Mouse (Mus musculus): ENCODE results near the gene Prkcz. TPM values are rescaled to one million over a fixed set of nuclear protein-coding genes. Genes with fewer than 3 reads are reported as not detected.

The Prkcz gene
- total RNA-seq, 2 experiments from 2014 or later, result 1.1 to 2.1 TPM

DNA sequence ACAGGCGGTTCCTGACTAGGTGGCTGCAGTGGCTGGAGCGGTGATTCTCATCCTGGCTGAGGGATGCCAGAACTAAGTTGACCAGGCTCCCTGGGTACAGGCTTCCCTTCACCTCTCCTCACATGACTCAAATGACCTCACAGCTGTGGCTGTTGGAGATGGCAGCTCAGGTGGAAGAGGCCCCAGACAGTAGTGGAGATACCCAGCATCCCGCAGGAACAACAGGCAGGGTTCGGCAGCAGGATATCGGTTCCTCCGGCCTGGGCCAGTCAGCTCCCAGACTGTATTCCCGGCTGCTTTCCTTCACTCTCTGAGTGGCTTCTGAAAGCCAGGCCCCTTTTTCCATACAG is 60.1 kb downstream of the Prkcz start:
- no peak overlapping the region for H3K4me3 ChIP-seq
- H3K27ac ChIP-seq, result no peak overlapping the region; the same call in 1 of the 2 replicates
- DNase-seq, result no peak
- no peak for TF ChIP-seq CTCF (IDR thresholded peaks at IDR 0.05)
- intact Hi-C loops (cut with DNase I), result no loop called here

DNA sequence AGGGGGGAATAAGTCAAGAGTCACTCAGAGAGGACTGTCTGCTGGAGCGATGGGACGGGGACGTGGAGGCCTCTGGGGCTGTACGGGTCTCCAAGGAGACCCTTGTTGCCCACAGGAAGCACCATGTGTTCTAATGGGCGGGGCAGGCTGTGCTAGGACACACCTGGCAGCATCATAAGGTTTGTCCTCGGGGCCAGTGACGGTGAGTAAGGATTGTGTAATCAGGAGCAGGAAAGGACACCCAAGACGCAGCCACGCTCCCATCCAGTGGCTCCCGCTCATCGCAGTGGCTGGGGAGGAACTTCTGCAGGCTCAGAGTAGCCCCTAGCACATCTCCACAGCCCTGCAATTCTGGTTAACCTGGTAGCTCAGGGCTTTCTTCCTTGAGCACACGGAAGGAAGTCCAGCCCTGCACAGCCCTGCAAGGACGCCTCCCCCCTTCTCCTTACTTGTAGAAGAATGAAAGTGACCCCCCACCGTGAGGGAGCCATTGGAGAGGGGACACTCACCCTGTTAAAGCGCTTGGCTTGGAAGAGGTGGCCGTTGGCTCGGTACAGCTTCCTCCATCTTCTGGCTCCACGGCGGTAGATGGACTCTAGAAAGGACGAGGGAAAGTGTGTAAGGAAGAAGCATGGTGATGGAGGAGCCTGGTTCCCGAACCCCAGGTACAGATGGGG is 60.6 kb downstream of the Prkcz start:
- DNase-seq, result no peak
- intact Hi-C loops (cut with DNase I), result no loop called here

DNA sequence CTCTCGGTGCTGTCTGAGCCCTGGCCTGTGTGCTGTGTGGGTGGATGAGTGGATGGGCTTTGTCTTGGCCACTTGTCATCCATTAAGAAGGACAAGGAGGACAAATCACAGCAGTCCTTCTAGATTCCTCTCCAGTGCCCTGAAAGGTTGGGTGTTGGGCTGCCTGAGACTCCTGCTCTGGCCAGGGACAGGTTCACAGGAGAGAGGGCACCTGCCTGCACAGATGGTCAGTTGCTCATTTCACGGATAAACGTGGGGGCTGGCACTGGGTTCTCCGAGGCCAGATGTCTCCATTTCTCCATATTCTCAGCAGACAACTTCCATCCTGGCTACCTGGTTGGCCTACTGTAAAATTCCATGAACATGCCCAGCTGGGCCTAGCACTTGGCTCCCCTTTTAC is 62.3 kb downstream of the Prkcz start:
- DNase-seq, result no peak
- no peak for TF ChIP-seq CTCF (IDR thresholded peaks at IDR 0.05)
- H3K27ac ChIP-seq, result no peak overlapping the region
- no peak overlapping the region for H3K4me3 ChIP-seq
- intact Hi-C loops (cut with DNase I), result no loop called here

More for the DNA sequence above, 60.6 kb downstream of the Prkcz start:
- TF ChIP-seq CTCF (IDR thresholded peaks at IDR 0.05), result no peak
- no peak overlapping the region for H3K27ac ChIP-seq
- no peak overlapping the region for H3K4me3 ChIP-seq

DNA sequence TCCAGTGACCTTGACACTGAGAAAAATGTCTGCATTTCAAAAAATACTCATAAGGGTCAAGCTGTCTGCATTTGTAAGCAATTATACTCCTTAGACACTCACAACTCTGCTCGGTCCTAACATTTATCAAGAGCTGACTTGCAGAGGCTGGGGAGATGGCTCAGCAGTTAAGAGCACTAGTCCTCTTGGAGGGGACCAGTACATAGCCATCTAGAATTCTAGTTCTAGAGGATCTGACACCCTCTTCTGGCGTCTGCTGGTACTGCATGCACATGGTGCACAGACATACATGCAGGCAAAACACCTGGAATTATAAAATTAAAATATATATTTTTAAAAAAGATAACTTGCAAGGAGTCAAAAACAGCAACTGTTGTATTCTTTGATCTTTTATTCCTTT is 64.1 kb downstream of the Prkcz start:
- Histone ChIP-seq H3K27ac (no peak overlapping the region), H3K4me3 (no peak overlapping the region)
- no peak for DNase-seq
- TF ChIP-seq CTCF (IDR thresholded peaks at IDR 0.05), result peak; percentile 52
- intact Hi-C loops (cut with DNase I), result no loop called here

DNA sequence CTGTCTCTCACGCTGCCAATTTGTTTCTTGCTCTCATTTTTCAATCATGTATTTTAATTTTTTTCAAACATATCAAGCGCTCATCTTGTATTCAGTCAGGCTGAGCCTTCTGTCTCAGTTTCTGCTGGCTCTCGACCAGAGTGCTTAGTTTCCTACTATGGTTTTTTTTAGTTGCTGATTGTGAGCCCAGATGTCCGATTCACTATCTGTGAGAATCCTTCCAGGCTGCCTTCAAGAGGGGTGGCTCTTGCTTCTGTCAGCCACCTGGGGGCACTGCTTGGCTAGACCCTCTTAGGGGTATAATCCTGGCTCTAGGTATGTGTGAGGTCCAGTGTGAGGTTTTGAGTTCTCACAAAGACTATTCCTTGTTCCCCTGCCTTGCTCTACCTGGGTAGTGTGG is 65.2 kb downstream of the Prkcz start:
- Histone ChIP-seq H3K27ac (no peak overlapping the region), H3K4me3 (no peak overlapping the region)
- TF ChIP-seq CTCF (IDR thresholded peaks at IDR 0.05), result peak; percentile 31; the same call in 1 of the 2 replicates
- intact Hi-C loops (cut with DNase I), result no loop called here
- no peak for DNase-seq

DNA sequence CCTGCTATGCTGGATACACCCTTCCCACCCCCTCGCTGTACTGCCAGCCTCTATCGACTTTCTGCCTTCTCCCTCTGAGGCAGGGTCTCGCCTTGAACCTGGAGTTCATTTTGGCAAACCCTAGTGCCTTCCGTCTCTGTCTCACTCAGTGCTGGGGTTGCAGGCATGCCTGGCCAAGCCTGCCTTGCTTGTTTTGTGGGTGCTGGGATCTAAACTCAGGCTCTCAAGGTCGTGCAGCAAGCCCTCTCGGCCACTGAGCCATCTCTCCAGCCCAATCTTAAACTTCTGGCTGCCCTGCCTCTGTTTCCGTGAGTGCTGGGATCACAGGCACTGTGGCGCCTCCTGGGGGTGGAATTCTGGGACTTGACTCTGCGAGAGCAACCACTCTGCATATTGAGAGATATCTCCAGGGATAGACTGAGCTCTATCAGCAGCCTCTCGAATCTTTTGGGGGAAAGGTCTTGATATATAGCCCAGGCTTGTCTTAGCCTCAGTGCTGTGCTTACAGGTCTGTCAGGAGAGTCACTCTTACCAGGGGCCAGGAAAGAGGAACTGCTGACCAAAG is 66.1 kb downstream of the Prkcz start:
- Histone ChIP-seq H3K27ac (peak overlapping the region; percentile 57), H3K4me3 (no peak overlapping the region)
- DNase-seq, result no peak
- TF ChIP-seq CTCF (IDR thresholded peaks at IDR 0.05), result peak; percentile 33; the same call in 1 of the 2 replicates
- intact Hi-C loops (cut with DNase I), result no loop called here

DNA sequence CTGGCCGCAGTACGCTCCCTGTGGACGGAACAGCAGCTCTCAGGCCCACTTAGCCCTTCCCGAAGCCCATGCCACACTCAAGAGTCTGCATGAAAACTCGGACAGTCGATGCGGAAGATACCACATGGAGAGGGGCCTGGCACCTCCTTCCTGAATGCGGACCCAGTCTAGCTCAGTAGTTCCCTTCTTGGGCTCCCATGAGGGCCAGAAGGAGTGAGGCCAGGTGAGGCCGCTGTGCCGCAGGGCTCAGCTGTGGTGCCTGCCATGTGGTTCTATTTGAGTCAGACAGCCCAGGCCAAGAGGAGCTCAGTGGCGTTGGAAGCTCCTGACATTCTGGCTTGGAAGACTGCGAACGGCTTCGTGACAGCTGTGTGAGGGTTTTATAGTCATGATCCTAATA is 66.8 kb downstream of the Prkcz start:
- Histone ChIP-seq H3K27ac (peak overlapping the region; percentile 57; the same call in 1 of the 2 replicates), H3K4me3 (no peak overlapping the region)
- peak; percentile 72 for DNase-seq
- peak; percentile 31 for TF ChIP-seq CTCF (IDR thresholded peaks at IDR 0.05)
- intact Hi-C loops (cut with DNase I), result no loop called here

DNA sequence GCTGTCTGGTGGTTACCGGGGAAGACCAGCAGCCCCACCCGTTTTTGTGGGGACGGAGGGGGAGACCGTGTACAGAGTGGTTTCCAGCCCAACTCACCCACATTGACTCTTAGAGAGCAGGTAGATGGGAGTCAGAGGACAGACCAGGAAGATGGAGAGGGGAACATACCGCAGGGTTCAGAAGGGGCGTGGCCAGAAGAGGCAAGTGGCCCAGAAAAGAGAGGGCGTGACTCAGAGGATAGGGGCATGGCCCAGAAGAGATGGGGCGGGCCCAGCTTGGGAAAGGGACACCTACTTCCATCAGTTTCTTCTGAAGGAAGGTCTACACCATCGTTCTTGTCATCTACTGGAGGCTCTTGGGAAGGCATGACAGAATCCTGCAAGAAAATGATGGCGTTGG is 68.3 kb downstream of the Prkcz start:
- H3K4me3 ChIP-seq, result no peak overlapping the region
- no peak for DNase-seq
- H3K27ac ChIP-seq, result no peak overlapping the region
- no peak for TF ChIP-seq CTCF (IDR thresholded peaks at IDR 0.05)
- intact Hi-C loops (cut with DNase I), result no loop called here

DNA sequence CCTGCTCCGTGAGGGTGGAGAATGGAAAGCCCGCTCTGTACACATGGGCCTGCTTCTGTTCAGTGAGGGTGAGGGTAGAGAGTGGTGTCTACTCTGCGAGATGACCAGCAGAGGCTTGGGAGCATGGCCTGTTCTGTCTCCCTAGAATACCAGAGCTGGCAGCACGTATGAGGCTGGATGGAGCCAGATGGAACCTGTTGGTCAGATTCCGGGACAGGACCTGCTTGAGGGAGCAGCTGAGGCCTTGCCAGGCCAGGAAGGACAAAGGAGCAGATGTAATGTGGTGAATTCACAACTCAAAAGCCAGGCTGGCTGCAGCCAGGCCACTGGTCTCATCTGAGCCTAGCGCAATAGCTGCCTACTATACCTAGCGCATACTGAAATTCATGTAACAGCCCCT is 71.1 kb downstream of the Prkcz start:
- no peak overlapping the region for H3K27ac ChIP-seq
- H3K4me3 ChIP-seq, result no peak overlapping the region
- intact Hi-C loops (cut with DNase I), result no loop called here
- TF ChIP-seq CTCF (IDR thresholded peaks at IDR 0.05), result no peak
- no peak for DNase-seq

DNA sequence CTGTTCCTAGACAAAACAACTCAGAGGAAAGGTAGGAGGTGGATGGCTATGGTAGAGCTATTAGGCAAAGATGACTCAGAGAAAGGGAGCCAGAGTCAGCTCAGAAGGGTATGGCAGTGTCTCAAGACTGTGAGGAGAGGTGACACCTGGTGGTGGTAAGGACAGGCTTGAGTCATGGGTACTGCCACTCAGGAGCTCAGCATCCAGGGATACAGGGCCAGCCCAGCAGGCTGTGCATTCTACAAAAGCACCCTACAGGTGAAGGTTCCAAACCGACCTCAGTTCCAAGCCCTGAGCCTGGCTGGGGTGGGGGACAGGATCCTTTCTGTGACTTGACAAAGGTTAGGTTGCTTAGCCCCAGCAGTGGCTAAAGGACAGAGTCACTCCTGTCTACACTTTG is 72.6 kb downstream of the Prkcz start:
- Histone ChIP-seq H3K27ac (no peak overlapping the region), H3K4me3 (no peak overlapping the region)
- intact Hi-C loops (cut with DNase I), result no loop called here
- no peak for DNase-seq
- peak; percentile 27 for TF ChIP-seq CTCF (IDR thresholded peaks at IDR 0.05)

DNA sequence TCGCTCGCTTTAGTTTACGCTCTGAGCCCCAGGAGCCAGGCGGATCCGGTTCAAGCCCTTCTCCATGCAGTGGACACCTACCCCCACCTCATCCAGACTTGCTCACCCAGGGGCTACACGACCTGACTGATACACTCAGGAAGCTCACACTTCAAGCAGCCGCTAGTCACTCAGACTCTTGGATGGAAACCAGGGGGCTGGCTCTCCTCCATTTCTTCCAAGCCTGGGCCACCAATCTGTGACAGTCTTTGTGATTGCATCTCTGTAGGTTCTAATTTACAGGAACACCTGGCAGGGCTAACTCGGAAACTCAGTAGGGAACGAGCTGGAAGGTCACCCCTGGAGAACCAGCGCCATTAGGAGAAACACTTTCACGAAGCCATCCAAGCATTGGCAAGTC is 73.4 kb downstream of the Prkcz start:
- TF ChIP-seq CTCF (IDR thresholded peaks at IDR 0.05), result no peak
- Histone ChIP-seq H3K27ac (no peak overlapping the region), H3K4me3 (no peak overlapping the region)
- no peak for DNase-seq
- intact Hi-C loops (cut with DNase I), result no loop called here

DNA sequence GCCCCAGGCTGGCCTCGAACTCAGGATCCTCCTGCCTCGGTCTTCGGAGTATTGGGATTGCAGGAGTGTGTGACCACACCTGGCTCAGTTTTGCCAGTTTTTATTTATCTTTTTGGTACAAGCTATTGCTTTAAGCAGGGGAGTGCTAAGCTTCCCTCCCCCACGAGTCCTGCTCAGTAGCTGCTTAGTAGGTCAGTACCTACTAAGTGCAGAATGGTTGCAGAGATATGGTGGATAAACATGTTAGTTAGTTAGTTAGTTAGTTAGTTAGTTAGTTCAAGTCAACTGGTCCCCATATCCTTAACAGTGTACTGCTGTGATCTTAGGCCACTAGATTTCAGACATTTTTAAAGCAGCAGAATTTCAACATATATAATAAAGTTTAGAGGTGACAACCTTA is 75.1 kb downstream of the Prkcz start:
- intact Hi-C loops (cut with DNase I), result no loop called here
- no peak overlapping the region for H3K27ac ChIP-seq
- no peak for DNase-seq
- no peak for TF ChIP-seq CTCF (IDR thresholded peaks at IDR 0.05)
- no peak overlapping the region for H3K4me3 ChIP-seq

DNA sequence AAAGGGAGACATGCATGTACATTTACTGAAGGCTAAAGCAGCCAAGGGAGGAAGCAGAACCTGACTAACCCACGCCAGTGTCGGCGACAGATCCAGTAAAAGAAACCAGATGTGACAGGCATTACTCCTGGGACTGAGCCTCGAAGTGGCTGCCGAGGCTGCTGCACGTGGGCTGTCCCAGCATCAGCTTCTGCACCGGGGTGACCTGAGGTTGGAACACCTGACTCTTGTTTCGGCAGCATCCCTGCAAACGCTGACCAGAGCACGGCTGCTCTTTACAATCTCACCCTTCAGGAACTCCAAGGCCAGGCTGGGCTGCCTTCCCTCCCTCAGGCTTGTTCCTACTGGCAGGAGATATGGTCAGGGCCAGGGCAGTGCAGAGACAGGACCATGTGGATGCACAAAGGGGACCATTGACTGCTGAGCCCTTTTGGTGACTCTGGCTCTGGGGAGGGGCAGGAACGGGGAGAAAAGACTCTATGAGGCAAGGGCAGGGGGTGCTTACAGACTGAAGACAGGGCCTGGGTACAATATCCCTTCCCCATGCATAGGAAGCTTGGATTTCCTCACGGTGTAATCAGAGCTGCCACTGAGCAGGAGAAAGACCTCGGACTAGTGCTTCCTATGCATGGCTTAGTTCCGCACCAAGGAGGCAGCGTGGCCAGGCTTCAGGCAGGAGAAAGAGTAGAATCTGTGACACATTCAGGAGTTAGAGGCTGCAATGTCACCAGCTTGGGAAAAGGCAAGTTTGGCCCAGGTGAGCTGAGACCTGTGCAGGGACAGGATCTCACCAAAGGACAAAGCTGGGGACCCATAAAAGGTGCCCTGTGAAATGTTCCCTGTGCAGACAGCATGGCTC is 76.4 kb downstream of the Prkcz start:
- no peak overlapping the region for H3K27ac ChIP-seq
- no peak for TF ChIP-seq CTCF (IDR thresholded peaks at IDR 0.05)
- intact Hi-C loops (cut with DNase I), result no loop called here
- H3K4me3 ChIP-seq, result no peak overlapping the region
- DNase-seq, result peak; percentile 9

Data from gastrocnemius, adult 2 months (tissue).